Mouse (Mus musculus): Measurements from ENCODE around the gene Rhox9.
"Not testable (repeated sequence)": the region's sequence is repeated elsewhere in the genome, so short reads cannot be mapped to it uniquely, and the experiment has no call there.

Rhox9 gene

DNA sequence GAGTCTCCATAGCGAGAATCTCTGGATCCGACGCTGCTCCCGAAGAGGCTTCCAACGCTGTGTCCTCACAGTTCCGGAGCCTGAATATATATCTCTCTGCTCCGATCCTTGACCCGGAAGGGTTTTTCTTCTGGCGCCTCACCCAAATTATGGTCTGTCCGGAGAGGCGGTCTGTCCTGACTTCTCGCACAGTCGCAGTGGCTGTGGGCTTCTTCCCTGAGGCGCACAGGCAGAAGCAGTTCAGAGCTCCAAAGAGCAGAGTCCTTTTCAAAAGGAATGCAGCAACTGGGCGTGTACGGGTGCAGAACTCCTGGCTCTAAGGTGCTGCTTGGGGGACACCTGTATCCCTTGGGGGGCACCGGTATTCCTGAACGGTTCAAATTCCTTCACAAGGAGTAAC, at the start of gene Rhox9:
Gene Rhox9 (minus strand): TSS at position 101 of the 400 bp plus-strand sequence.
- DNase-seq, result not testable (repeated sequence)

DNA sequence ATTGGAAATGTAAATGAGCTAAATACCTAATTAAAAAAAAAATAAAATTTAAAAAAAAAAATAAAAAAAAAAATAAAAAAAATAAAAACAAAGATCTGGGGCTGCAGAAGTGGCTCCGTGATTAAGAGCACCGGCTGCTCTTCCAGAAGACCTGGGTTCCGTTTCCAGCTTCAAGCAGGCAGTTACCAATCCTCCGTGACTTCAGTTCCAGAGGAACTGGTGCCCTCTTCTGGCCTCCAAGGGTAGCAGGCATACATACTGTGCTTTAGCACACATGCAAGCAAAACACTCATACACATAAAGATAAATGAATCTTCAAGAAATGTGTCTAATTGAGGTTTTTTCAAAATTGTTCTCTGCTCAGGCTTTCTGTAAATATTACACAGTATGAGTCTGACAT, 14.7 kb upstream of the Rhox9 start:
- DNase-seq, result no peak

DNA sequence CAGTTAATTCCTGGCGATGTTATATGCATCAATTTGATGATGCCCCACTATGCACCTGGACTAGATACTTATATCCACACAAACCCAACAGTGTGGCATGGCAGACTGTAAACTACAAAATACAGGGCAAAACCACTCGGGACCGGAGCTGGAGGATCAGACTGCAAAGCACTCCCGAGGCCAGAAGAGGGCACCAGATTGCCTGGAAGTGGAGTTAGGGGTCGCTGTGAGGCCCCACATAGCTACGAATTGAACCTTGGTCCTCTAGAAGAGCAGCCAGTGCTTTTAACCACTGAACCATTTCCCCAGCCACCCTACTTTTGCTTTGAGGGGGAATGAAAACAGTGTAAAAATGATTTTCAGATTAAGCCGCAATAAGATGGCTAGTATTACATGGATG, 7.0 kb upstream of the Rhox9 start:
- DNase-seq, result no peak

DNA sequence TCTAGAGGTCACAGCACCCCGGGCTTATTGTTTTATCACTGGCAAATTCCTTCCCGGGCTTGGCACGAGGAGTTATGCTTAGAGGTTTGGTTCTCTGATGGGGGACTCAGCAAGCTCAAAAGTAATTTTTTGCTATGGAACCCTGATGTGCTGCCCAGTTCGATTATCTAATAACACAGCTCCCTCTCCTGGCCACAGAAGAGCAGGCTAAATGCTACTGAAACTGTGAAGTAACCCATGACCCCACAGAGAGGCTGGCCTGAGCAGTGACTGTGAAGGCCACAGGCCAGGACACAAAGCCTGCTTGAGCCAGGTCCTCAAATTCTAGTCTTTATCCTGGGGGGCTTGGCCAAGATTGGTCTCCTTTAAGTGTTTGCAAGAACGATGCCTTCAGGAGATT, 2.2 kb upstream of the Rhox9 start:
- no peak for DNase-seq

DNA sequence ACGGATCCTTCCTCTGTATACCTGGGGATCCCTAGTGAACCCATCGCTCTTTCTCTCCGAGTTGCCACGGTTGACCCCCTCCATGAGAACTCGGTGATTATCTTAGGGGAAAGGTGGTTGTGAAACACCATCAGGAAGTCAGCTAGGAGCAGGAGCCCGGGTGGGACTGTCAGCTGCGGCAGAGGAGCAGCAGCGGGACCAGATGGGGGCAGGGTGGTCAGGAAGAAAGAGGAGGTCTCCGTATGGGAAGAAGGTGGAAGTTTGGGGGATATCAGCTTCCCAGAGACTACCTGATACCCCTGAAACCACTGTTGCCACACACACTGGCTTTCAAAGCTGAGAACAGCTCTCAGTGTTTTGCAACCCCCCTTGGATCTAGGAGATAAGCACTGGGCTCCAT, 4.4 kb downstream of the Rhox9 start, which contains the start of gene Rhox7b:
Gene Rhox7b (minus strand): TSS at position 101 of the 400 bp plus-strand sequence.
- not testable (repeated sequence) for DNase-seq

DNA sequence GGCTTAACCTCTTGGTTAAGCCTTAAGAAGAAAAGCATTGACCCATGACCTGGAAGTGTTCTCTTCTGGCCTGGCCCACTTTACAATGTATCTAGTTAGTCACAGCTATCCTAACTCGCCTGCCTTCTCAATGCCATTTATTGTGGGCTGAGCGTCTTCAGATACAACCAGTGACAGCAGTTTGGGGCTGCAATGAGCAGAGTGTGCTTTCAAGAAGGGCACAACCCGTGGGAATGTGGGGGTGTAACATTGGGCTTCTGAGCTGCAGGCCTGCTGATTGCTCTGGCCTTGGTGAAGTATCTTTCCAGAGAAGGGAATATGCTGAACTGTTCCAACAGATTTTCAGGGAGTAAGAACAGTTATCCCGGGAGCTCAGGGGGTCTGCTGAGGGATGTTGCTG, 22.7 kb downstream of the Rhox9 start, which contains the start of gene Rhox8:
Gene Rhox8 (minus strand): TSS at position 101 of the 400 bp plus-strand sequence.
- DNase-seq, result no peak

DNA sequence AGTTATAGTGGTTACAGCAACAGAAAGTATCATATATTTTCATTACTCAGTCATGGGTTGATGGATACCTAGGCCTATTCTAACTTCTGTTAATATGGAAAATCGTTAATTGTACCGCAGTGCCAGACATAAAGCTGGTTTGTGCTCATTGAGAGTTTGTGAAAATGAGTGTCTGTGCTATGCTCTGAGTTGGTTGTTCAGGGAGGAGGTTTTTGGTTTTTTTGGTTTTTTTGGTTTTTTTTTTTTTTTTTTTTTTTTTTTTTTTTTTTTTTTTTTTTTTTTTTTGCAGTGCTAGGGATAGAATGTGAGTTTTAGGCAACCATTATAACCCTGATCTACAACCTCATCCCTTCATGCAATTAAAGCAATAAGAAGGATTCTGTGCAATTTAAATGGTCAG, 29.9 kb downstream of the Rhox9 start:
- no peak for DNase-seq

Data from cerebellum, adult 9-10 months (tissue).